Mouse (Mus musculus) kidney, embryonic 14.5 days (tissue): ENCODE data around the gene Abl1. TPM values are rescaled to one million over a fixed set of nuclear protein-coding genes. Genes with fewer than 3 reads are reported as not detected.

Experiments used
- ATAC-seq: fragments of 200-750 bp; cut with Nextera tagmentation; 2 replicates; pipeline ENCODE4 v1.8.0; 2017; ENCODE audit warnings: moderate number of reproducible peaks, mild to moderate bottlenecking, moderate TSS enrichment, moderate library complexity; ENCODE audit not compliant: low FRiP score, low TSS enrichment
- H3K27ac ChIP-seq: fragments of 300-500 bp; sonication (generic); 2 replicates; pipeline ENCODE4 v1.5.1; 2014; ENCODE audit warnings: low read depth, mild to moderate bottlenecking, low read length, moderate library complexity, mixed read lengths
- H3K27me3 ChIP-seq: fragments of 300-500 bp; sonication (generic); 2 replicates; pipeline ENCODE4 v1.6.1; 2014; ENCODE audit warnings: mild to moderate bottlenecking, low read length; ENCODE audit not compliant: control insufficient read depth, insufficient read depth
- H3K36me3 ChIP-seq: fragments of 300-500 bp; sonication (generic); 2 replicates; pipeline ENCODE4 v1.6.1; 2014; ENCODE audit warnings: low read length, mixed read lengths; ENCODE audit not compliant: control insufficient read depth, insufficient read depth
- H3K4me1 ChIP-seq: fragments of 300-500 bp; sonication (generic); 2 replicates; pipeline ENCODE4 v1.6.1; 2014; ENCODE audit warnings: low read length, mixed read lengths; ENCODE audit not compliant: control insufficient read depth, insufficient read depth
- H3K4me2 ChIP-seq: fragments of 300-500 bp; sonication (generic); replicated peaks from 2 replicates; pipeline ENCODE4 v1.6.1; 2014; ENCODE audit warnings: low read depth, mild to moderate bottlenecking, low read length
- H3K4me3 ChIP-seq: fragments of 300-500 bp; sonication (generic); 2 replicates; pipeline ENCODE4 v1.5.1; 2014; ENCODE audit warnings: mild to moderate bottlenecking, low read length
- H3K9ac ChIP-seq: fragments of 300-500 bp; sonication (generic); 2 replicates; pipeline ENCODE4 v1.6.1; 2014; ENCODE audit warnings: low read depth, mild to moderate bottlenecking, low read length, moderate library complexity
- H3K9me3 ChIP-seq: fragments of 300-500 bp; sonication (generic); 2 replicates; pipeline ENCODE4 v1.6.1; 2016; ENCODE audit warnings: low read length; ENCODE audit not compliant: control insufficient read depth
- WGBS: fragments of 180-500 bp; shearing (Covaris S2); extraction: QIAGEN DNeasy Blood & Tissue Kit; methylation state at CpG from one replicate; pipeline ENCODE4 v1.1.7; 2014; 5-methylcytosine and 5-hydroxymethylcytosine counted together
- polyA plus RNA-seq: library from polyadenylated mRNA; unstranded; fragments of >200 nt; fragmentation: Nextera tagmentation; extraction: Ambion mirVana; gene quantifications from 2 replicates; pipeline ENCODE4 v1.2.1, GENCODE M21; 2014

Gene Abl1
- polyA plus RNA-seq, 1 experiment from 2014 or later, result 54.6 TPM

DNA sequence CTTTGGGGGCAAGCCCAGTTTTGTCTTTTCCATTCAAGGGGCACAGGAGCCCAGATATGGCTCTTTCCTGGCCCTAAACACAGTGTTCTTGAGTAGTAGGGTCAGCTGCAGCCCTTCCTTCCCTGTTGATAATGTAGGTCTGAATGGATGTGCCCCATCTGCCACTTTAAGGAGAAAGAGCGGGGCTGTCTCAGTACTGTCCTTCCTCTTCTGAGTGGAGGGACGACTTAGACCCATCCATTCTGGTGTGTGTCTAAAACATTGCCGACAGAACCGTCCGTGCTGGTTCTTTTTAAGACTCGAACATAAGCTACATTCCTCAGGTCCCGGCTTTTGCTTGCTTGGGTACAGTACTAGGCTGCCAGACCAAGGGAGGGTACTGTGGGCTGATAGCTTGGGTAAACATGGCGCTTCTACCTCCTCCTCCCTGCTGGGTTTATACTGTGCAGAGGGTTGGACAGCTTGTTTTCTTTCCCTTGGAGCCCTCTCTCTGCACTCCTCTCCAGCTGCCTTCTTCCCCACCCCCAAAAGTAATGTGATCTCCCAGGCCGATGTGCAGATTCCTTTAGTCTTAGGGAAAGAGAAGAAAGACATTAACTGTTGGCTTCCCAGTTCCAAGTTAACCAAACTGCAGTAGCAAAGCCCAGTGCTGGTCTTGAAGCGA, 61.0 kb downstream of the Abl1 start:
- H3K4me3 ChIP-seq, result peak overlapping the region; percentile 22; the same call in 1 of the 2 replicates
- 9% methylated on average over 10 of the region's 10 CpGs for WGBS
- no peaks in the 10 kb centered on the region for H3K27me3 ChIP-seq
- H3K4me2 ChIP-seq, result peak overlapping the region; percentile 46
- H3K36me3 ChIP-seq, result no peaks in the 10 kb centered on the region
- peaks cover 4% of the 10 kb centered on the region; the same call in 1 of the 2 replicates for H3K9me3 ChIP-seq
- H3K27ac ChIP-seq, result peak overlapping the region; percentile 95
- H3K4me1 ChIP-seq, result peaks cover 61% of the 10 kb centered on the region
- peak; percentile 97 for ATAC-seq
- H3K9ac ChIP-seq, result peak overlapping the region; percentile 48

GRCm38 (mm10) chr2:31750133-31750532, 62.0 kb downstream of the Abl1 start:
- Histone ChIP-seq H3K36me3 (no peaks in the 10 kb centered on the region), H3K27ac (peak overlapping the region; percentile 95; the same call in 1 of the 2 replicates), H3K4me3 (no peak overlapping the region), H3K9ac (no peak overlapping the region), H3K4me2 (no peak overlapping the region), H3K4me1 (peaks cover 54% of the 10 kb centered on the region), H3K9me3 (peaks cover 7% of the 10 kb centered on the region; the same call in 1 of the 2 replicates), H3K27me3 (no peaks in the 10 kb centered on the region)
- no peak for ATAC-seq
- WGBS, result 80% methylated on average over 5 of the region's 5 CpGs

DNA sequence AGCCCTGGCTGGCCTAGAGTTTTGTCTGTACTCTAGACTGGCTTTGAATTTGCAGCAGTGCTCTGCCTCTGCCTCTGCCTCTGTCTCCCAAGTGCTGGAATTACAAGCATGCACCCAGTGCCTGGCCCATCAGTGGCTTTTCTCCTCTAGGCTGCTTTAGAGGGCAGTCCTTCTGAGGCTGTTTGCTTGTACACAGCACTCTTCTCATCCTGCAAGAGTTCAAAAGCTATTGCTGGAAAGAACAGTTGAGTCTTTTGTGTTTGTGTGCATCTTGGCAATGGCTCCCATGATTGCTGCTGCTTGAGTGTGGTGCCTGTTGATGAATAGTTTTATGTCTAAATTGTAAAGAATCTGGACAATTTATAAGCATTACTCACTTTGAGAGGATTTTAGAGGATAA, 69.3 kb downstream of the Abl1 start:
- H3K4me3 ChIP-seq, result no peak overlapping the region
- no peaks in the 10 kb centered on the region for H3K27me3 ChIP-seq
- H3K27ac ChIP-seq, result 0 out of 2 replicates have a peak overlapping the region, but pooled peaks have one; percentile 5
- H3K4me2 ChIP-seq, result no peak overlapping the region
- H3K36me3 ChIP-seq, result no peaks in the 10 kb centered on the region
- no peak overlapping the region for H3K9ac ChIP-seq
- ATAC-seq, result no peak
- H3K4me1 ChIP-seq, result peaks cover 17% of the 10 kb centered on the region
- peaks cover 7% of the 10 kb centered on the region; the same call in 1 of the 2 replicates for H3K9me3 ChIP-seq

GRCm38 (mm10) chr2:31758966-31759365, 70.8 kb downstream of the Abl1 start:
- H3K9ac ChIP-seq, result peak overlapping the region; percentile 100; the same call in 1 of the 2 replicates
- WGBS, result 89% methylated on average over 5 of the region's 5 CpGs
- no peaks in the 10 kb centered on the region for H3K27me3 ChIP-seq
- peaks cover 30% of the 10 kb centered on the region for H3K4me1 ChIP-seq
- H3K4me3 ChIP-seq, result peak overlapping the region; percentile 90; the same call in 1 of the 2 replicates
- H3K27ac ChIP-seq, result peak overlapping the region; percentile 97; the same call in 1 of the 2 replicates
- H3K4me2 ChIP-seq, result peak overlapping the region; percentile 62
- peaks cover 5% of the 10 kb centered on the region; the same call in 1 of the 2 replicates for H3K9me3 ChIP-seq
- no peak for ATAC-seq
- H3K36me3 ChIP-seq, result no peaks in the 10 kb centered on the region

DNA sequence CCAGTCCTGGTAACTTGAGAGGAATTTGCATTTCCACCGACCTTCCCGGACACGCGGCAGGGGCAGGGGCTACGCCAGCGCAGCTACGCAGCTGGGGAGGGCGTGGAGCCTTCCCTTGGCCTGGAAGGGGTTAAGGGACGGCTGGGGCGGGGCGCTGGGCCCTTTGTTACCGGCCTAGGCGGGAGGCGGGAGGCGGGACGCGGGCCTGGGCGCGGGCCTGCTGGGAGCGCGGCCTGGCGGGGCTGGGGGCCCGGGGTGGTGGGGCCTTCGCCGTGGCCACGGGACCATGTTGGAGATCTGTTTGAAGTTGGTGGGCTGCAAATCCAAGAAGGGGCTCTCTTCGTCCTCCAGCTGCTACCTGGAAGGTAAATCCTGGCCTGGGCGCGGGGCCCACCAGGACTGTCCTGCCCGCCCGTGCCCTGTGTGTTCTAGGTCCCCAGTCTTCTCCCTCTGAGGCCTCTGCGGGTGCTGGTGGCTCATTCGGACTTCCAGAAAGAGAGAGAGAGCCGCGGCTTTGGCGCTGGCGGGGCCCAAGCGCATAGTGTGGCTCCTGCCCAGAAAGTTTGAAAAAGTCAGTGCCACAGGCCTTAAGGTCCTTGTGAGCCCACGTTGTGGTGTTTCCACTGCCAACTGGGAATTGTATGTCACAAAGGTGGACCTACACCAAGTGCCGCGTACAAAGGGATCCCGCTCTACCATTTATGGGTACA, 71.7 kb downstream of the Abl1 start:
- peak overlapping the region; percentile 100 for H3K9ac ChIP-seq
- peak overlapping the region; percentile 62 for H3K4me2 ChIP-seq
- peak overlapping the region; percentile 97 for H3K27ac ChIP-seq
- H3K9me3 ChIP-seq, result no peaks in the 10 kb centered on the region
- peak overlapping the region; percentile 90 for H3K4me3 ChIP-seq
- peaks cover 34% of the 10 kb centered on the region for H3K4me1 ChIP-seq
- peak; percentile 97 for ATAC-seq
- H3K27me3 ChIP-seq, result no peaks in the 10 kb centered on the region
- WGBS, result 1% methylated on average over 35 of the region's 42 CpGs
- H3K36me3 ChIP-seq, result no peaks in the 10 kb centered on the region

DNA sequence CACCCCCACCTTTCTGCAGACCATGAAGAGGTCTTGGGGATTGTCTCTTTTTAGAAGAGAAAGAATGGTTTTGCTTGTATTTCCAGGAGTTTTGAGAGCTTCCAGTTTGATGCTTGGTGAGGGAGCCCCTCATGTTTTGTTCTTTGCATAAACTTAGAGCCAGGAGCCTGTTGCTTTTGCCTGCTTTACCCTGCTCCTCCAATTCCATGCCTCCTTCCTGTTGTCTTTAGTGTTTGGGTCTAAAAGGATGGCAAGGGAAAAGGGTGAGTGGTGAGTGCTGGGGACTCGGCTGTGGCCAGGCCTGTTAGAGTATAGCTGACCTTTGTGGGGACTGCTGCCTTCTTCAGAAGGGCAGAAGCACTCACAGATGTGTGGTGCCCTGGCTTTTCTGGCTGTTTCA, 72.3 kb downstream of the Abl1 start:
- H3K9me3 ChIP-seq, result no peaks in the 10 kb centered on the region
- 0% methylated on average over 1 of the region's 1 CpGs for WGBS
- peak overlapping the region; percentile 100 for H3K9ac ChIP-seq
- H3K4me1 ChIP-seq, result peaks cover 38% of the 10 kb centered on the region
- H3K27ac ChIP-seq, result peak overlapping the region; percentile 97
- no peaks in the 10 kb centered on the region for H3K27me3 ChIP-seq
- no peaks in the 10 kb centered on the region for H3K36me3 ChIP-seq
- H3K4me3 ChIP-seq, result peak overlapping the region; percentile 90
- peak overlapping the region; percentile 62 for H3K4me2 ChIP-seq
- no peak for ATAC-seq

- Histone ChIP-seq H3K27ac (peak overlapping the region; percentile 97; the same call in 1 of the 2 replicates), H3K4me1 (peaks cover 41% of the 10 kb centered on the region), H3K9ac (peak overlapping the region; percentile 100), H3K9me3 (no peaks in the 10 kb centered on the region), H3K36me3 (no peaks in the 10 kb centered on the region), H3K4me3 (peak overlapping the region; percentile 90), H3K4me2 (peak overlapping the region; percentile 62), H3K27me3 (no peaks in the 10 kb centered on the region)
- WGBS, result 4% methylated on average over 7 of the region's 7 CpGs
- ATAC-seq, result no peak
Observed at GRCm38 (mm10) chr2:31761115-31761531, 72.9 kb downstream of the Abl1 start.

DNA sequence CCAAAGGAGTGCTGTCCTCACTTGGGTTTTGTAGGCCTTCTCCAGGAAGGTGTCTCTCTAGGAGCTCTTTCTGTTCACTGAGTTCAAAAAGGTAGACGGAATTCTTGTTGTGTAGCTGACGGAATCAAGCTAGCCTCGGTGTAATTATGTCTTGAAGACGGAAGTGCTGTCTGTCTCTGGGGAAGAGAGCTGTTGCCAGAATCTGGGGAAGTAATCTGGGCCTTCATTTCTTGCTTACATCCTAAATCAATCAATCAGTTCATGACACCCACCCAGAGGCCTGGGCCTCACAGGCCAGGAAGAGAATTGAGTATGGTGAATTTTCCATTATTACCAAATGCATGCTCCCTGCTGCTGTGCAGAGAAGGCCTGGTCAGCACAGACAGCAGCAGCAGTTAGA, 73.4 kb downstream of the Abl1 start:
- Histone ChIP-seq H3K27me3 (no peaks in the 10 kb centered on the region), H3K36me3 (no peaks in the 10 kb centered on the region), H3K9ac (peak overlapping the region; percentile 100), H3K4me3 (peak overlapping the region; percentile 90), H3K4me2 (peak overlapping the region; percentile 62), H3K4me1 (peaks cover 41% of the 10 kb centered on the region), H3K9me3 (no peaks in the 10 kb centered on the region), H3K27ac (peak overlapping the region; percentile 97; the same call in 1 of the 2 replicates)
- ATAC-seq, result no peak
- whole genome bisulfite sequencing, result 1% methylated on average over 4 of the region's 4 CpGs

DNA sequence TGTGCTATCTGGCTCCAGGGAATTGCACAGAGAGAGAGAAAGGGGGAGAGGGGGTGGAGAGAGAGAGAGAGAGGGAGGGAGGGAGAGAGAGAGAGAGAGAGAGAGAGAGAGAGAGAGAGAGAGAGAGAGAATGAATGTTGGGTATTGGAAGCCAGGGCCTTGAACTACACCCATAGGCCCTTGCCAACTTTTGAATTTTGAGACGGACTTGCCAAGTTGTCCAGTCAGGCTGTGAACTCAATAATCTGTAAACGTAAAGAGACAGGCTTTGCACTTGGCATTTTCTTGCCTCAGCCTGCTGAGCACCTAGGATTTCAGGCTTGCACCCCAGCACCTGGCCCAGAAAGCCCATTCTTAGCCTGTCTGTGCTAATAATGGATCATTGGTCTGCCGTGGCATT, 74.0 kb downstream of the Abl1 start:
- Histone ChIP-seq H3K27me3 (no peaks in the 10 kb centered on the region), H3K27ac (no peak overlapping the region), H3K9ac (peak overlapping the region; percentile 100; the same call in 1 of the 2 replicates), H3K9me3 (no peaks in the 10 kb centered on the region), H3K4me2 (peak overlapping the region; percentile 62), H3K4me3 (peak overlapping the region; percentile 90), H3K4me1 (peaks cover 40% of the 10 kb centered on the region), H3K36me3 (no peaks in the 10 kb centered on the region)
- ATAC-seq, result no peak
- WGBS, result 37% methylated on average over 3 of the region's 3 CpGs
